Mouse (Mus musculus) embryonic facial prominence, embryonic 10.5 days (tissue): Measurements from ENCODE around the gene Gm17604. TPM values are rescaled to one million over a fixed set of nuclear protein-coding genes. Genes with fewer than 3 reads are reported as not detected.
A peak's percentile ranks its signal among the peaks of the same experiment; 100 is the strongest.

Source experiments
- DNase-seq: peaks from one replicate; pipeline ENCODE4 v3.0.0-alpha.2; 2017; ENCODE audit warnings: low spot score
- H3K27ac ChIP-seq: fragments of 300-500 bp; sonication (generic); replicated peaks from 2 replicates; pipeline ENCODE4 v1.5.1; 2016; ENCODE audit warnings: mild to moderate bottlenecking
- H3K27me3 ChIP-seq: fragments of 300-500 bp; sonication (generic); replicated peaks from 2 replicates; pipeline ENCODE4 v1.6.1; 2016; ENCODE audit warnings: low read depth, mild to moderate bottlenecking; ENCODE audit not compliant: poor library complexity, severe bottlenecking
- H3K36me3 ChIP-seq: fragments of 300-500 bp; sonication (generic); replicated peaks from 2 replicates; pipeline ENCODE4 v1.6.1; 2016; ENCODE audit warnings: mild to moderate bottlenecking, moderate library complexity
- H3K4me1 ChIP-seq: fragments of 300-500 bp; sonication (generic); 2 replicates; pipeline ENCODE4 v1.6.1; 2016
- H3K4me3 ChIP-seq: fragments of 300-500 bp; sonication (generic); 2 replicates; pipeline ENCODE4 v1.5.1; 2016; ENCODE audit warnings: mild to moderate bottlenecking, moderate library complexity
- H3K9me3 ChIP-seq: fragments of 300-500 bp; sonication (generic); 2 replicates; pipeline ENCODE4 v1.6.1; 2016; ENCODE audit warnings: mild to moderate bottlenecking
- WGBS: fragments of 180-500 bp; shearing (Covaris S2); methylation state at CpG from one replicate; pipeline ENCODE4 v1.1.7; 2016; 5-methylcytosine and 5-hydroxymethylcytosine counted together
- polyA plus RNA-seq: library from polyadenylated mRNA; unstranded; fragments of >200 nt; fragmentation: Nextera tagmentation; extraction: Ambion mirVana; gene quantifications from 2 replicates; pipeline ENCODE4 v1.2.1, GENCODE M21; 2016

The Gm17604 gene
- polyA plus RNA-seq: not detected in 2 replicates

- no peaks in the 10 kb centered on the region for H3K36me3 ChIP-seq
- no peaks in the 10 kb centered on the region for H3K9me3 ChIP-seq
- H3K27ac ChIP-seq: no peak within 1 kb of the TSS
- H3K4me1 ChIP-seq: no peaks in the 10 kb centered on the region
- peaks cover 47% of the 10 kb centered on the region for H3K27me3 ChIP-seq
- no peak for DNase-seq
- H3K4me3 ChIP-seq: no peak within 1 kb of the TSS
Measured at GRCm38 (mm10) chrX:165004779-165005324, at the start of gene Gm17604. Gene Gm17604, minus strand, starts transcription at chrX:165004829.

- H3K27me3 ChIP-seq: peaks cover 23% of the 10 kb centered on the region
- no peaks in the 10 kb centered on the region for H3K4me1 ChIP-seq
- no peak overlapping the region for H3K4me3 ChIP-seq
- no peak for DNase-seq
- no peaks in the 10 kb centered on the region for H3K9me3 ChIP-seq
- WGBS: 83% methylated on average over 1 of the region's 1 CpGs
- no peak overlapping the region for H3K27ac ChIP-seq
- no peaks in the 10 kb centered on the region for H3K36me3 ChIP-seq
Measured at GRCm38 (mm10) chrX:165049929-165050328, 45.3 kb upstream of the Gm17604 start.

- DNase-seq: no peak
- Histone ChIP-seq H3K36me3 (no peaks in the 10 kb centered on the region), H3K27me3 (peaks cover 53% of the 10 kb centered on the region), H3K27ac (no peak overlapping the region), H3K9me3 (no peaks in the 10 kb centered on the region), H3K4me3 (no peak overlapping the region), H3K4me1 (no peaks in the 10 kb centered on the region)
- 38% methylated on average over 4 of the region's 4 CpGs for WGBS
Measured at GRCm38 (mm10) chrX:165003141-165003540, 1.5 kb downstream of the Gm17604 start.

- H3K4me1 ChIP-seq: peaks cover 11% of the 10 kb centered on the region; the same call in 1 of the 2 replicates
- 15% methylated on average over 26 of the region's 26 CpGs for WGBS
- peaks cover 56% of the 10 kb centered on the region for H3K27me3 ChIP-seq
- peak within 1 kb of the TSS; percentile 63 for H3K4me3 ChIP-seq
- H3K27ac ChIP-seq: peak within 1 kb of the TSS; percentile 80
- no peaks in the 10 kb centered on the region for H3K9me3 ChIP-seq
- peak; percentile 88 for DNase-seq
- H3K36me3 ChIP-seq: no peaks in the 10 kb centered on the region
Measured at GRCm38 (mm10) chrX:164980193-164980775, 24.3 kb downstream of the Gm17604 start, which contains the start of the genes Mospd2 and Fancb. Gene Mospd2, minus strand, starts transcription at chrX:164980375. Gene Fancb, plus strand, starts transcription at chrX:164980592.

- no peak for DNase-seq
- Histone ChIP-seq H3K4me1 (peaks cover 11% of the 10 kb centered on the region; the same call in 1 of the 2 replicates), H3K4me3 (peak overlapping the region; percentile 63; the same call in 1 of the 2 replicates), H3K9me3 (no peaks in the 10 kb centered on the region), H3K27ac (no peak overlapping the region), H3K36me3 (no peaks in the 10 kb centered on the region), H3K27me3 (peaks cover 58% of the 10 kb centered on the region)
- 96% methylated on average over 2 of the region's 2 CpGs for WGBS
Measured at GRCm38 (mm10) chrX:164978866-164979265, 25.8 kb downstream of the Gm17604 start.

- WGBS: 84% methylated on average over 3 of the region's 3 CpGs
- Histone ChIP-seq H3K4me3 (no peak overlapping the region), H3K27ac (no peak overlapping the region), H3K27me3 (peaks cover 52% of the 10 kb centered on the region), H3K4me1 (no peaks in the 10 kb centered on the region), H3K9me3 (no peaks in the 10 kb centered on the region), H3K36me3 (no peaks in the 10 kb centered on the region)
- no peak for DNase-seq
Measured at GRCm38 (mm10) chrX:164971206-164971605, 33.4 kb downstream of the Gm17604 start.

- Histone ChIP-seq H3K4me3 (no peak overlapping the region), H3K27ac (no peak overlapping the region), H3K36me3 (peaks cover 5% of the 10 kb centered on the region; the same call in 1 of the 2 replicates), H3K27me3 (peaks cover 56% of the 10 kb centered on the region), H3K4me1 (no peaks in the 10 kb centered on the region), H3K9me3 (no peaks in the 10 kb centered on the region)
- DNase-seq: no peak
- WGBS: 93% methylated on average over 3 of the region's 3 CpGs
Measured at GRCm38 (mm10) chrX:164965750-164966448, 38.7 kb downstream of the Gm17604 start.

Other genes with a start within 250 kb of the Gm17604 start
- 12.3 and 12.4 TPM in 2 replicates for gene Mospd2, start 24.5 kb downstream of the Gm17604 start, polyA plus RNA-seq
- gene Fancb, start 24.2 kb downstream of the Gm17604 start, polyA plus RNA-seq: 9.5 and 10.4 TPM in 2 replicates